Mouse (Mus musculus): Measurements from ENCODE around the gene Nelfcd.

- TF ChIP-seq POLR2A (IDR thresholded peaks at IDR 0.05; ENCODE audit: low read depth, low read length) (no peak), CTCF (IDR thresholded peaks at IDR 0.05; ENCODE audit: extremely low read depth, insufficient read depth, insufficient read length, insufficient replicate concordance) (no peak)
Observed at GRCm38 (mm10) chr2:174439450-174439838, 23.8 kb downstream of the Nelfcd start.
